Comparison of ENCODE assay signal across 8 mouse cellular contexts in genomic region chr11:22859633-22860334, GRCm38 (mm10). TPM values are rescaled to one million over a fixed set of nuclear protein-coding genes. Genes with fewer than 3 reads are reported as not detected.
DNase-seq lines count a peak whose midpoint lies in the region; ATAC-seq lines count a peak whose summit lies in the region.

No protein-coding gene starts in this region.

- peak overlapping the region; percentile 74 for H3K9ac ChIP-seq in hindbrain, embryonic 13.5 days

- under 1% methylated on average over 55 of the region's 55 CpGs for WGBS in hindbrain, embryonic 13.5 days
- under 1% methylated on average over 44 of the region's 55 CpGs for WGBS in macrophage (ENCODE audit: missing documents)

- no peaks in the 10 kb centered on the region for H3K36me3 ChIP-seq in hindbrain, embryonic 13.5 days
- H3K36me3 ChIP-seq in macrophage (ENCODE audit: inconsistent target) = no peaks in the 10 kb centered on the region

- peaks cover 50% of the 10 kb centered on the region for H3K79me2 ChIP-seq in macrophage (ENCODE audit: inconsistent target)

- peaks cover 30% of the 10 kb centered on the region for H3K4me1 ChIP-seq in hindbrain, embryonic 13.5 days (replicated peaks)

- ATAC-seq in hindbrain, embryonic 13.5 days (ENCODE audit: low FRiP score) = peak; percentile 92

- H3K27ac ChIP-seq in hindbrain, embryonic 13.5 days = no peak overlapping the region
- H3K27ac ChIP-seq in macrophage = peak overlapping the region; percentile 96

- H3K27me3 ChIP-seq in hindbrain, embryonic 13.5 days = peaks cover 91% of the 10 kb centered on the region

- no peaks in the 10 kb centered on the region for H3K9me3 ChIP-seq in hindbrain, embryonic 13.5 days

- peak overlapping the region; percentile 98 for H3K4me2 ChIP-seq in hindbrain, embryonic 13.5 days

- peak; percentile 94 for DNase-seq in MN1 (ENCODE audit: low spot score)
- peak; percentile 42 to 73 for DNase-seq in cerebellum, postnatal 25 days
- DNase-seq in frontal cortex, postnatal 14 days (ENCODE audit: low spot score in 2 of 2) = peak; percentile 46 to 65
- peak; percentile 71 to 85 for DNase-seq in left cerebral cortex, adult 18-20 months (ENCODE audit: low spot score in 2 of 2)
- peak; percentile 33 for DNase-seq in retina, postnatal 7 days (ENCODE audit: low read depth, low spot score)
- peak; percentile 92 for DNase-seq in urinary bladder, adult 2 months (ENCODE audit: low spot score)

- peak overlapping the region; percentile 69 for H3K4me3 ChIP-seq in hindbrain, embryonic 13.5 days
- peak overlapping the region; percentile 64 for H3K4me3 ChIP-seq in macrophage (ENCODE audit: inconsistent target)

RNA-seq across cellular contexts. Expression of gene B3gnt2, which starts 1.0 kb away (rescaled TPM):
- 1.1 and 1.5 TPM in 2 replicates for polyA plus RNA-seq in hindbrain, embryonic 13.5 days (2015; fragmentation: Nextera tagmentation; extraction: Ambion mirVana)
- 10 to 100 TPM; 13.5 to 19.3 TPM for total RNA-seq in left cerebral cortex, adult 18-20 months (2021)
- 100 to 1,000 TPM in 9 of 26 experiments, 10 to 100 TPM in 17; 43.8 to 185 (median 90.5) TPM for total RNA-seq in macrophage (2018; cell fraction: chromatin; rRNA removed)
- 100 to 1,000 TPM in 22 of 26 experiments, 10 to 100 TPM in 4; 85.2 to 192 (median 117) TPM for total RNA-seq in macrophage (2018; cell fraction: cytosol; rRNA removed)
- total RNA-seq in macrophage (2018; cell fraction: nucleus; rRNA removed) = 100 to 1,000 TPM in 25 of 26 experiments, 10 to 100 TPM in 1; 81.7 to 283 (median 169) TPM
- polyA plus RNA-seq in macrophage (2018) = 41.8 to 69.9 TPM (median 65.2 TPM) in 3 replicates
- 22.6 and 25.7 TPM in 2 replicates for polyA plus RNA-seq in urinary bladder, adult 2 months (2012; rRNA removed)

Comparison
In these comparisons a context has a peak if more than half of its experiments do, and no peak if none do; other contexts are left out.
1. DNase-seq: peak in every context shown above with its lines; median percentile 94 in MN1; 92 in urinary bladder, adult 2 months; 78 in left cerebral cortex, adult 18-20 months; 58 in cerebellum, postnatal 25 days; 56 in frontal cortex, postnatal 14 days; 33 in retina, postnatal 7 days.